Mouse (Mus musculus): Measurements from ENCODE around the gene Isyna1. TPM values are rescaled to one million over a fixed set of nuclear protein-coding genes. Genes with fewer than 3 reads are reported as not detected.
A peak's percentile ranks its signal among the peaks of the same experiment; 100 is the strongest.
"Not testable (repeated sequence)": the region's sequence is repeated elsewhere in the genome, so short reads cannot be mapped to it uniquely, and the experiment has no call there.

The Isyna1 gene
- polyA plus RNA-seq, 2 experiments = 30.2 to 61.3 TPM

- H3K27ac ChIP-seq = no peak overlapping the region
- TF ChIP-seq CTCF (IDR thresholded peaks at IDR 0.05; ENCODE audit: low read depth) (peak; percentile 87), EP300 (IDR thresholded peaks at IDR 0.05; ENCODE audit: low read depth) (no peak)
- H3K27me3 ChIP-seq (ENCODE audit: control insufficient read depth, insufficient read depth, low read length) = no peaks in the 10 kb centered on the region
- H3K36me3 ChIP-seq (replicated peaks; ENCODE audit: control insufficient read depth, insufficient read depth, low read depth) = peaks cover 38% of the 10 kb centered on the region
- no peak for DNase-seq (ENCODE audit: low read depth in 3 of 3, low spot score in 3 of 3)
- no peak overlapping the region for H3K9ac ChIP-seq (replicated peaks)
- 45% methylated on average over 7 of the region's 7 CpGs for WGBS (ENCODE audit: insufficient replicate concordance)
- H3K4me1 ChIP-seq (replicated peaks; ENCODE audit: control insufficient read depth in 2 of 2, insufficient read depth in 2 of 2, low read length in 1 of 2) = no peaks in the 10 kb centered on the region
- H3K4me3 ChIP-seq (ENCODE audit: insufficient read depth in 1 of 2, low read depth in 2 of 2, low read length in 2 of 2) = no peak overlapping the region
- peak; percentile 33; the same call in 1 of the 2 replicates for ATAC-seq (ENCODE audit: insufficient read depth)
- no peak overlapping the region for H3K4me2 ChIP-seq (ENCODE audit: low read depth)
- no peaks in the 10 kb centered on the region for H3K9me3 ChIP-seq (ENCODE audit: control insufficient read depth, low read length)
These were observed 8.9 kb upstream of the Isyna1 start for GRCm38 (mm10) chr8:70585258-70585652.

GRCm38 (mm10) chr8:70587955-70588354, 6.2 kb upstream of the Isyna1 start:
- not testable (repeated sequence) for H3K27ac ChIP-seq; H3K4me1 ChIP-seq (replicated peaks; ENCODE audit: control insufficient read depth in 2 of 2, insufficient read depth in 2 of 2, low read length in 1 of 2); ATAC-seq (ENCODE audit: insufficient read depth); DNase-seq (ENCODE audit: low read depth in 3 of 3, low spot score in 3 of 3); H3K27me3 ChIP-seq (ENCODE audit: control insufficient read depth, insufficient read depth, low read length); H3K4me3 ChIP-seq (ENCODE audit: insufficient read depth in 1 of 2, low read depth in 2 of 2, low read length in 2 of 2); H3K4me2 ChIP-seq (ENCODE audit: low read depth); H3K9me3 ChIP-seq (ENCODE audit: control insufficient read depth, low read length); H3K9ac ChIP-seq (replicated peaks)
- peaks cover 33% of the 10 kb centered on the region for H3K36me3 ChIP-seq (replicated peaks; ENCODE audit: control insufficient read depth, insufficient read depth, low read depth)
- 73% methylated on average over 4 of the region's 4 CpGs for WGBS (ENCODE audit: insufficient replicate concordance)

GRCm38 (mm10) chr8:70591569-70591968, 2.6 kb upstream of the Isyna1 start:
- no peak for ATAC-seq (ENCODE audit: insufficient read depth)

GRCm38 (mm10) chr8:70593173-70593572, 1.0 kb upstream of the Isyna1 start:
- H3K9me3 ChIP-seq (ENCODE audit: control insufficient read depth, low read length) = no peaks in the 10 kb centered on the region
- ATAC-seq (ENCODE audit: insufficient read depth) = no peak
- H3K27ac ChIP-seq = no peak overlapping the region; the same call in 1 of the 2 replicates
- TF ChIP-seq CTCF (IDR thresholded peaks at IDR 0.05; ENCODE audit: low read depth) = no peak
- TF ChIP-seq EP300 (IDR thresholded peaks at IDR 0.05; ENCODE audit: low read depth) = no peak
- peaks cover 7 to 14% of the 10 kb centered on the region in 2 experiments for H3K4me1 ChIP-seq (replicated peaks; ENCODE audit: control insufficient read depth in 2 of 2, insufficient read depth in 2 of 2, low read length in 1 of 2)
- peak overlapping the region; percentile 65 for H3K9ac ChIP-seq (replicated peaks)
- DNase-seq (ENCODE audit: low read depth in 3 of 3, low spot score in 3 of 3) = no peak
- WGBS (ENCODE audit: insufficient replicate concordance) = 57% methylated on average over 8 of the region's 8 CpGs
- H3K27me3 ChIP-seq (ENCODE audit: control insufficient read depth, insufficient read depth, low read length) = no peaks in the 10 kb centered on the region
- peak overlapping the region in 1 of 2 experiments; percentile 70; a peak in 1 of 4 replicates for H3K4me3 ChIP-seq (ENCODE audit: insufficient read depth in 1 of 2, low read depth in 2 of 2, low read length in 2 of 2)
- peaks cover 12% of the 10 kb centered on the region for H3K36me3 ChIP-seq (replicated peaks; ENCODE audit: control insufficient read depth, insufficient read depth, low read depth)
- H3K4me2 ChIP-seq (ENCODE audit: low read depth) = peak overlapping the region; percentile 99

More at GRCm38 (mm10) chr8:70591569-70591968, 2.6 kb upstream of the Isyna1 start:
- Histone ChIP-seq H3K27ac (no peak overlapping the region), H3K9ac (replicated peaks) (no peak overlapping the region), H3K4me2 (ENCODE audit: low read depth) (no peak overlapping the region), H3K9me3 (ENCODE audit: control insufficient read depth, low read length) (no peaks in the 10 kb centered on the region), H3K4me3 (ENCODE audit: insufficient read depth in 1 of 2, low read depth in 2 of 2, low read length in 2 of 2) (no peak overlapping the region), H3K36me3 (replicated peaks; ENCODE audit: control insufficient read depth, insufficient read depth, low read depth) (peaks cover 22% of the 10 kb centered on the region), H3K27me3 (ENCODE audit: control insufficient read depth, insufficient read depth, low read length) (no peaks in the 10 kb centered on the region), H3K4me1 (replicated peaks; ENCODE audit: control insufficient read depth in 2 of 2, insufficient read depth in 2 of 2, low read length in 1 of 2) (peaks cover 7 to 14% of the 10 kb centered on the region in 2 experiments)
- DNase-seq (ENCODE audit: low read depth in 3 of 3, low spot score in 3 of 3) = no peak
- TF ChIP-seq EP300 (IDR thresholded peaks at IDR 0.05; ENCODE audit: low read depth) (no peak), CTCF (IDR thresholded peaks at IDR 0.05; ENCODE audit: low read depth) (no peak)
- WGBS (ENCODE audit: insufficient replicate concordance) = 89% methylated on average over 12 of the region's 12 CpGs

- H3K4me2 ChIP-seq (ENCODE audit: low read depth) = peak overlapping the region; percentile 99
- peak overlapping the region; percentile 59 to 70 for H3K4me3 ChIP-seq (ENCODE audit: insufficient read depth in 1 of 2, low read depth in 2 of 2, low read length in 2 of 2)
- H3K27ac ChIP-seq = no peak overlapping the region
- H3K36me3 ChIP-seq (replicated peaks; ENCODE audit: control insufficient read depth, insufficient read depth, low read depth) = peaks cover 10% of the 10 kb centered on the region
- H3K27me3 ChIP-seq (ENCODE audit: control insufficient read depth, insufficient read depth, low read length) = no peaks in the 10 kb centered on the region
- 7% methylated on average over 82 of the region's 82 CpGs for WGBS (ENCODE audit: insufficient replicate concordance)
- peak overlapping the region; percentile 65 for H3K9ac ChIP-seq (replicated peaks)
- ATAC-seq (ENCODE audit: insufficient read depth) (peak; percentile 21), DNase-seq (ENCODE audit: low read depth in 3 of 3, low spot score in 3 of 3) (no peak)
- no peak for TF ChIP-seq CTCF (IDR thresholded peaks at IDR 0.05; ENCODE audit: low read depth)
- TF ChIP-seq EP300 (IDR thresholded peaks at IDR 0.05; ENCODE audit: low read depth) = no peak
- H3K9me3 ChIP-seq (ENCODE audit: control insufficient read depth, low read length) = no peaks in the 10 kb centered on the region
- peaks cover 7 to 14% of the 10 kb centered on the region in 2 experiments for H3K4me1 ChIP-seq (replicated peaks; ENCODE audit: control insufficient read depth in 2 of 2, insufficient read depth in 2 of 2, low read length in 1 of 2)
These were observed 720 bp downstream of the Isyna1 start for GRCm38 (mm10) chr8:70594621-70595564.

Measured in liver, embryonic 14.5 days (tissue).